Mouse (Mus musculus): ENCODE measurements at regions not wholly inside any gene's neighbourhood (a gene's known extent, or its start where the extent isn't known, plus 50 kb on each side); places are given as distances from the start of the nearest gene placed in this dataset.

GRCm38 (mm10) chr8:128103380-128103779 lies 255.0 kb upstream of the Nrp1 start:
- TF ChIP-seq CTCF (IDR thresholded peaks at IDR 0.05; ENCODE audit: borderline replicate concordance, extremely low read depth, insufficient read depth, insufficient read length) = no peak
- TF ChIP-seq POLR2A (IDR thresholded peaks at IDR 0.05; ENCODE audit: borderline replicate concordance, extremely low read depth, insufficient read depth, insufficient read length, poor library complexity, severe bottlenecking) = no peak

Data from brain, embryonic 14.5 days (tissue).